Comparison of ENCODE assay signal across 7 mouse cellular contexts in the genomic region with DNA sequence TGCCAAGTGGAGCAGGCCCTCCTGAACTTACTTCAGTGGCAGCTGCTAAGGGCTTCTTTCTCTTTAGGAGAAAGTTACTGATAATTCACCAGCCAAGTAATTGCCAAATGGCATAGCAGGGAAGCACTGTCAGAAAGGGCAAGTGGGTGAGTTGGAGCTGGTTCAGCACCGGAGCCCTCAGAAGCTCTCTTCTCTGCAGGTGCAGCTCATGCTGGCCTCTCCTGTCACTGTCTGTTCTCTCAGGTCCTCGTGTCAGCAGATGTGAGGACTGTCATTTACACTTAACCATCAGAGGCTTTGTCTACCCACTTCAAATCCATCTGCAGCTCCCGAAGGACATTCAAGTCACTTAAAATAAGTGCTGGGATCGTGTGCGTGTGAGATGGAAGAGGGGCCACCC.
"Had no signal": no experiment of that assay in that cellular context is flagged by ENCODE, and none has a peak within 500 bp of the region (broad histone marks: within the 10 kb centered on the region; RNA-seq: fewer than 3 reads in every experiment).

No protein-coding gene starts in this region.

- H3K4me3 ChIP-seq: left cerebral cortex, adult 2 months; liver, embryonic 13.5 days; megakaryocyte, embryonic 14.5 days; midbrain, embryonic 15.5 days; neural tube, embryonic 13.5 days; stomach, embryonic 15.5 days had no signal

- H3K27ac ChIP-seq: kidney, postnatal 0 days; left cerebral cortex, adult 2 months; liver, embryonic 13.5 days; midbrain, embryonic 15.5 days; neural tube, embryonic 13.5 days; stomach, embryonic 15.5 days had no signal
